Mouse (Mus musculus) layer of hippocampus, adult 2 months (tissue): ENCODE data around the gene Itih2. TPM values are rescaled to one million over a fixed set of nuclear protein-coding genes. Genes with fewer than 3 reads are reported as not detected.

Source experiments
- DNase-seq, 2 experiments: peaks; one replicate each; pipeline ENCODE4 v3.0.0; 2022; ENCODE audit warnings: low spot score in 2 of 2
- H3K27ac ChIP-seq: fragments of 200-600 bp; 2 replicates; pipeline ENCODE4 v1.8.1; 2022
- H3K4me3 ChIP-seq: fragments of 200-600 bp; 2 replicates; pipeline ENCODE4 v1.8.1; 2022; ENCODE audit warnings: mild to moderate bottlenecking
- CTCF ChIP-seq: fragments of 200-600 bp; conservative IDR thresholded peaks from 2 replicates; pipeline ENCODE4 v1.8.1; 2022; ENCODE audit warnings: antibody characterized with exemption, mild to moderate bottlenecking, moderate library complexity
- long read RNA-seq, 2 experiments: library from polyadenylated mRNA; stranded (forward); transcript quantifications; one replicate each; pipeline ENCODE4 v2.0.0; 2021; ENCODE audit warnings: borderline mapping rate in 2 of 2
- total RNA-seq, 2 experiments: library from RNA; stranded (reverse); gene quantifications; 2 replicates each; pipeline ENCODE4 v1.2.3; 2021

The Itih2 gene
- 1 to 10 TPM; 1.7 to 2.1 TPM for total RNA-seq
- long read RNA-seq, experiment 1, partial matches to known transcripts = 1 of 1 reads
- long read RNA-seq, experiment 1, other reads (novel, unspliced or antisense) = 0 of 1 reads
- long read RNA-seq, experiment 2 = 0 reads

DNA sequence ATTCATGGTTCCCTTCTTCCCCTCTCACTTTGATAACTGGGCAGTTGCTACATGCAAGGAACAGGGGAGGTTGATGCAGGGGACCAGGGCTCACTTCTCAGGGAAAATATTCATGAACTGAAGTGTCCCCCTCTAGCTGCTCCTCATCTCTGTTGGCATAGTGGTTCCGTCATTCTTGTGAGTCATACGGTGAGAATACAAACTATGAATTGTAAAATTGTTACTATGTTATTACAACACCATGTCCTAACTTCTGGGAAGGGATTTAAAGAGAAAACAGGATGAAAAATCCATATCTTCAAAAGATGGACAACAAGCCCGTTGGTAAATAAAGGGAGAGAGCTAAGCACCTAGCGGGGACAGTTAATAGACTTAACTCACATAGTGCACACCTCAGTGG is at the start of gene Itih2:
Itih2 (minus strand) TSS at position 101 of the 400 bp plus-strand sequence.
- no peak within 1 kb of the TSS for H3K27ac ChIP-seq
- DNase-seq = no peak
- TF ChIP-seq CTCF = no peak
- no peak within 1 kb of the TSS for H3K4me3 ChIP-seq

- TF ChIP-seq CTCF = no peak
- H3K4me3 ChIP-seq = no peak overlapping the region
- no peak for DNase-seq
- H3K27ac ChIP-seq = no peak overlapping the region
Observed at GRCm38 (mm10) chr2:10169991-10170390, 38.8 kb upstream of the Itih2 start.

- no peak for TF ChIP-seq CTCF
- no peak for DNase-seq
- Histone ChIP-seq H3K27ac (no peak overlapping the region), H3K4me3 (no peak overlapping the region)
Observed at GRCm38 (mm10) chr2:10168016-10168415, 36.8 kb upstream of the Itih2 start.

DNA sequence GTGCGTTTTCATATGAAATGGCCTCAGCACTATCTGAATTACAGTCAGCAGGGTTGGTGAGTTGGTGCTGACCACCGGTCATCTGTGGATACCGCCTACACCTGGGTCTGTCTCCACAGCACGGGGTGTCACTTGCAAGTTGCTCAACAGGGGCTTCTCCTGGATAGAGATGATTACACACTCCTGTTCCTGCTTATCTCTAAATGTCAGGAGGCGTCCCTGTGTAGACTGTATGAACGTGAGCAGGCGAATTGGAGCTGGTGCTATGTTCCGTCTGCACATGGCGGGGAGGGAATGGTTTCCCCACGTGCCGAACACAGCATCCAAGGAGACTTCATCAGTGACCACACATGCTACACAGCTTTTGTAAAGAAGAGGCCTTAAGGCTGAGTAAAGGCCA is 36.1 kb upstream of the Itih2 start:
- Histone ChIP-seq H3K4me3 (no peak overlapping the region), H3K27ac (no peak overlapping the region)
- no peak for DNase-seq
- no peak for TF ChIP-seq CTCF

DNA sequence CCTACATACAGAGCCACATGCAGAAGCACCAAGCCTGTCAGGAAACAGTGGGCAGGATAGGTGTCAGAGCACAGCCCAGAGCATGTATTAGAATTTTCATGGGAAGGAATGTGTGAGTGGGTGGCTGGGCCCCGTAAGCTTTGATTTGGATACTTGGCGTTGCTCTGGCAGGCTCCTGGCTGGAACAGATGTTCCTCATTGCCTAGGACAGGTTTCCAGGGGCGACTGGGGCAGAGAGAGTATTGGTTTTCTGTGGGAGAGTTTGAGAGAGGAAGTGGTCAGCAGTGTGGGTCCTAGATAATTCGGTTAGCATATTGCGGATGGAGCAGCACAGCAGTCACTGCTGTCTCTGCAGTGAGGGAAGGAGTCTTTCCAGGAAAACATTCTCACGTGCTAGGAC is 35.4 kb upstream of the Itih2 start:
- no peak for DNase-seq
- H3K27ac ChIP-seq = no peak overlapping the region
- no peak overlapping the region for H3K4me3 ChIP-seq
- no peak for TF ChIP-seq CTCF

DNA sequence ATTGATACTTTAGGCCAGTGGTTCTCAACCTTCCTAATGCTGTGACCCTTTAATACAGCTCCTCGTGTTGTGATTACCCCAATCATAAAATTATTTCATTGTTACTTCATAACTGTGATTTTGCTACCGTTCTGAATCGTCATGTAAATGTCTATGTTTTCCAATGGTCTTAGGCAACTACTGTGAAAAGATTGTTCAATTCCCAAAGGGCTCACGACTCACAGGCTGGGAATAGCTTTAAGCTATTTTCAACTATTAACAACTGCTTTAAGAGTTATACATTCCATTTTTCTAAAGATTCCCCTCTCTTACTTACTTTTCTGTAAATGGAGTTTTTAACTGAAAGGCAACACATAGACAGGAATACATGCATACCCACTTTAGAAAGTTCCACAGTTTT is 30.8 kb upstream of the Itih2 start:
- no peak for TF ChIP-seq CTCF
- Histone ChIP-seq H3K4me3 (no peak overlapping the region), H3K27ac (no peak overlapping the region)
- no peak for DNase-seq

DNA sequence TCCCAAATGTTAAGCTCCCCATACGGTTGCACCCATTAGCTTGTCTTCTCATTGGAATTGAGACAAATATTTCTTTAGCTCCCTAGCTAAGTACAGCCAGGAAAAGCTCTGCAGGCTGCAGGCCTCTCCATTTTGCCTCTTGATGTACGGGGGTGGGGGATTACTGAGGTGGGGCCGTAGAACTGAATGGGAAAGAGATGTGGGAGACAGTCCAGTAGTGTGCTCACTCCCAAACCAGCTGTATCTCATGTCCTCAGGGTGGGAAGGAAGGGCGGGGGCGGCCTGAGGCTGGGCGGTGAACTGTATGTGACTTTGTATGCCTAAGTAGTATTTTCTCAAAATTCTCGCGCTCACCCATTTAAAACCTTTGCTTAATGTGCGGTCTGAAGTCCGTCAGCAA is 26.0 kb upstream of the Itih2 start:
- Histone ChIP-seq H3K4me3 (no peak overlapping the region), H3K27ac (no peak overlapping the region)
- no peak for TF ChIP-seq CTCF
- DNase-seq = no peak

DNA sequence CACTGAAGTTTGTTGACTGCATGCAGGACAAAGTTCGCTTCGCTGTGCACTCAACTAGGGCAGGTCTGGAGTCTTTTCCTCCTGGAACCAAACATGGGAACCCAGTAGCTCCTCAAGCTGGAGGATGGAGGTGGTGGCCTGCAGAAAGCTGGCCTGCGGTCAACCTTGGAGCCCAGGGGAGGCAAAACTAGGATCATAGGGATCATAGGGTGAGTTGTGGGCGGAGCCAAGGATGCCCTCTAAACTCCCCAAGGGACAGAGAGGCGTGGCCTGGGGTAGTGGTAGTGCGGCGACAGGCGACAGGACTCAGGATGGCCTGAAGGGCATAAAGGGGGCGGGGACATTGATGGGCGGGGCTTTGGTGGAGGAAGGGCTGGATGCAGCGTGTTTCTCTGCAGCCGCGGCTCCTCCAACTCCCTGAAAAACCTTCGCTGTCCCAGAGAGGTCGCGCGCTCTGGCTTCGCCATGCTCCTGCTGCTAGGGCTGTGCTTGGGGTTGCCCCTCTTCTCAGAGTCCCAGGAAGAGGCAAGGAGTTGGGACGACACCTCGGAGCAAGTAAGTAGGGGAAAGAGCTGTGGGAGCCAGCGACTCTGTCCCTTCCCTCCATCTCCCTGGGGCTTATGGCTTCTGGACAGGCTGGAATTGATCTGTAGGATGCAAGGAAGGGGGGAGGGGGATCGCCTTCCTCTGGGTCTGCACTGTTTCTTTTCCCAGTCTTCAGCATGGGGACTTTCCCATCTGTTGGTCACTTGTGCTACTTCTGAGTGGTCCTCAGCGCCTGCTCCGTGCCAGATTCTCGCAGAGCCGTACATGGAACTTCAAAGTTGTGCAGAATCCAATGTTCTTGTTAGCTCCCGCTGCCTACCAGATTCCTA is 22.2 kb upstream of the Itih2 start, which contains the start of gene Itih5:
Itih5 (plus strand) TSS at position 371 of the 875 bp plus-strand sequence.
- DNase-seq = no peak
- Histone ChIP-seq H3K27ac (no peak within 1 kb of the TSS), H3K4me3 (peak within 1 kb of the TSS; percentile 50)
- TF ChIP-seq CTCF = no peak

DNA sequence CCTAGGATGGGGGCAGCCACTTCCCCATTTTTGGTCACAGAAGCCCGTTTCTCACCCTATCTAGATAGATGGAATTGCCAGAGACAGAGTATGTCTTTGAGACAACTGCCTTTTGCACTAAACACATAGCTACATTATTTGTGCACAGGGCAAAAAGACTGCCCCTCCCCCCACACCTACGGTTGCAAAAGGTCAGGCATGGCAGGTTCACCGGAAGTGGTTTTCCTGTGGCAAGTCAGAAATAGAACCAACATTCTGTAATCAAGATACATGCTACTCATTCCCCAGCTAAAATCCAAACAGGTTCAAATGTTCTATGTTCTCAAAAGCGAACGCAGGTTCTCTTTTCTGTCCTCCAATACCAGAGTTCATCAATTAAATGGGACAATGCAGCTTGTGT is 21.4 kb upstream of the Itih2 start:
- Histone ChIP-seq H3K27ac (no peak overlapping the region), H3K4me3 (no peak overlapping the region)
- DNase-seq = no peak
- TF ChIP-seq CTCF = no peak

GRCm38 (mm10) chr2:10147176-10147575 is 16.0 kb upstream of the Itih2 start:
- Histone ChIP-seq H3K4me3 (no peak overlapping the region), H3K27ac (no peak overlapping the region)
- DNase-seq = peak in 1 of 2 experiments; percentile 33
- TF ChIP-seq CTCF = no peak

DNA sequence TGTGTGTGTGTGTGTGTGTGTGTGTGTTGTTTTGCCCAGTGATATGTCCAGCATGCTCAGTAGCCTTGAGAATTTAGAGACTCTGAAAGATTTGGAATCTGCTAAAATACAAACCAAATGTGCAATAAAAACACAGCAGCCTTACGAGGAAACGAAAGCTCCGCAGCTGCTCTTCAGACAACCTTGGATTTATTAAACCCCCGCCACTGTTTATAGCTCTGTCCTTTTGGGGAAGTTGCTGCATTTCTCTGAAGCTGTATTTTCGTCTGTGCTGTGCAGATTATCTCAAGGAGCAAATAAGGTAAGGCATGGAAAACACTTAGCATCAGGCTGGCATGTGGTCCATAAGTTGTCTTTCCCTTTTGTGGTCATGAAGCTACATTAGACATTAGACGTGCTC is 14.3 kb upstream of the Itih2 start:
- Histone ChIP-seq H3K4me3 (no peak overlapping the region), H3K27ac (no peak overlapping the region)
- TF ChIP-seq CTCF = no peak
- no peak for DNase-seq

- Histone ChIP-seq H3K27ac (no peak overlapping the region), H3K4me3 (no peak overlapping the region)
- peak; percentile 61 to 66 for DNase-seq
- peak; percentile 90 for TF ChIP-seq CTCF
Observed at GRCm38 (mm10) chr2:10142472-10143454, 11.6 kb upstream of the Itih2 start.

DNA sequence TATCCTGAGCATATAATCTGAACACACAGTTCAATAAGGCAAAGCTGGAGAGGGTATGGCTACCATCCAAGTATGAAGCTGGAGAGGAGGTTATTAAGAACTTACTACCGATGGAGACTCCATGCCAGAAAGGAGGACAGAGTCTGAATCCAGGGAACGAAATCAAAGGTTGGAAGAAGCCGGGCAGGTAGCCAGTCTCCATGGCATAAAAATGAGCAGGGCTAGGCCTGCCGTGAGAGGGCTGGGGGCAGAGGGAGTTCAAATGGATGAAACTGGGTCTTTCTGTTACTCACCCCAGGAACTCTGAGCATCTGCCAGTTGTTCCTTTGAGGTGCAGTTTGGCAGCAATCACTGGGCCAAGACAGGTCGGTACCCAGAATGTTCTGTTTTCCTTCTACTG is 9.3 kb upstream of the Itih2 start:
- no peak for TF ChIP-seq CTCF
- no peak for DNase-seq
- H3K27ac ChIP-seq = no peak overlapping the region
- no peak overlapping the region for H3K4me3 ChIP-seq
